9 mouse cellular contexts compared by ENCODE assay signal in the genomic region with DNA sequence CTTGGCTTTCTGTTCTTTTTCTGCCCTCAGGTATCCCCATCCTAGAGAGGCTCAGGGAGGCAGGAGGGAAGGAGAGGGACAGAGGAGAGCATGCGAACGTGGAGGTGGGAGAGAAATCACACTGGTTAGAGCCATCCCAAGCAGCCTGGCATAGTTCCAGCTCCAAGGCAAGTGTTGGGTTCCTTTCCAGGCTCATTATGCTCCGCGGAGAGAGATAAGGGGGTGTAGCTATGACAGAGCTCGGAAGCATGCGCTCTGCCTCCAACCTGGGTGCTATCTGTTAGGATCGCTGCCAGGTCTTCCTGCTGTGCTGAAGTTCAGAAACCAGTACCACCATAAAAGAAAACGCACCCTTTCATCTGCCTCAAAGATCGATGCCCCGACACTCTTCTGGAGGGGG. TPM values are rescaled to one million over a fixed set of nuclear protein-coding genes. Genes with fewer than 3 reads are reported as not detected.
DNase-seq lines count a peak whose midpoint lies in the region; ATAC-seq and TF ChIP-seq lines count a peak whose summit lies in the region.
"Had no signal": no experiment of that assay in that cellular context is flagged by ENCODE, and none has a peak within 500 bp of the region (broad histone marks: within the 10 kb centered on the region; RNA-seq: fewer than 3 reads in every experiment).

No protein-coding gene starts in this region.

- H3K27me3 ChIP-seq in liver, postnatal 0 days (ENCODE audit: insufficient read depth, low read length) = peaks cover 9% of the 10 kb centered on the region; the same call in 1 of the 2 replicates
- H3K27me3 ChIP-seq in liver, embryonic 12.5 days (replicated peaks) = peaks cover 53% of the 10 kb centered on the region
- no peaks in the 10 kb centered on the region for H3K27me3 ChIP-seq in intestine, embryonic 16.5 days (replicated peaks; ENCODE audit: control insufficient read depth, insufficient read depth, low read length)

- WGBS in liver, postnatal 0 days (ENCODE audit: insufficient replicate concordance) = 26% methylated on average over 10 of the region's 10 CpGs
- WGBS in liver, embryonic 12.5 days (ENCODE audit: insufficient replicate concordance) = 41% methylated on average over 10 of the region's 10 CpGs
- WGBS in intestine, embryonic 16.5 days = 24% methylated on average over 10 of the region's 10 CpGs

- peak; percentile 44; the same call in 1 of the 2 replicates for ATAC-seq in liver, postnatal 0 days
- ATAC-seq in liver, embryonic 12.5 days = no peak
- ATAC-seq in intestine, embryonic 16.5 days = peak; percentile 95
- ATAC-seq in megakaryocyte, adult 5-6 weeks (ENCODE audit: poor library complexity, severe bottlenecking) = no peak

- H3K27ac ChIP-seq in liver, postnatal 0 days (ENCODE audit: low read depth) = no peak overlapping the region
- no peak overlapping the region for H3K27ac ChIP-seq in liver, embryonic 12.5 days
- no peak overlapping the region for H3K27ac ChIP-seq in intestine, embryonic 16.5 days (ENCODE audit: low read length)
- H3K27ac ChIP-seq: limb, embryonic 12.5 days had no signal

- no peaks in the 10 kb centered on the region for H3K9me3 ChIP-seq in liver, postnatal 0 days (ENCODE audit: low read length)
- H3K9me3 ChIP-seq in liver, embryonic 12.5 days (replicated peaks) = no peaks in the 10 kb centered on the region
- no peaks in the 10 kb centered on the region for H3K9me3 ChIP-seq in intestine, embryonic 16.5 days (ENCODE audit: control insufficient read depth, low read length)
- H3K9me3 ChIP-seq: limb, embryonic 12.5 days had no signal

- no peak overlapping the region for H3K4me3 ChIP-seq in liver, postnatal 0 days (ENCODE audit: low read depth, low read length)
- H3K4me3 ChIP-seq in liver, embryonic 12.5 days = no peak overlapping the region
- H3K4me3 ChIP-seq in intestine, embryonic 16.5 days (ENCODE audit: low read length) = no peak overlapping the region
- H3K4me3 ChIP-seq: limb, embryonic 12.5 days had no signal

- H3K9ac ChIP-seq in liver, postnatal 0 days (replicated peaks) = no peak overlapping the region
- H3K9ac ChIP-seq in liver, embryonic 12.5 days = no peak overlapping the region
- no peak overlapping the region for H3K9ac ChIP-seq in intestine, embryonic 16.5 days (ENCODE audit: low read depth, low read length)
- H3K9ac ChIP-seq: limb, embryonic 12.5 days had no signal

- TF ChIP-seq CTCF in liver, postnatal 0 days (IDR thresholded peaks at IDR 0.05; ENCODE audit: low read depth) = no peak

- 0 out of 2 replicates have a peak overlapping the region, but pooled peaks have one; percentile 6 for H3K4me2 ChIP-seq in liver, postnatal 0 days (ENCODE audit: low read depth, low read length)
- H3K4me2 ChIP-seq in liver, embryonic 12.5 days = no peak overlapping the region
- H3K4me2 ChIP-seq in intestine, embryonic 16.5 days (ENCODE audit: low read depth, low read length) = peak overlapping the region; percentile 38; the same call in 1 of the 2 replicates
- H3K4me2 ChIP-seq: limb, embryonic 12.5 days had no signal

- no peak for TF ChIP-seq EP300 in liver, postnatal 0 days (IDR thresholded peaks at IDR 0.05; ENCODE audit: low read depth)

- H3K36me3 ChIP-seq in liver, postnatal 0 days (replicated peaks; ENCODE audit: insufficient read depth, low read length) = no peaks in the 10 kb centered on the region
- no peaks in the 10 kb centered on the region for H3K36me3 ChIP-seq in liver, embryonic 12.5 days
- H3K36me3 ChIP-seq in intestine, embryonic 16.5 days (ENCODE audit: control insufficient read depth, insufficient read depth, low read length) = no peaks in the 10 kb centered on the region
- H3K36me3 ChIP-seq: limb, embryonic 12.5 days had no signal

- peak; percentile 33 for DNase-seq in liver, postnatal 0 days
- DNase-seq in heart, adult 9 months (ENCODE audit: low spot score in 2 of 2) = peak; percentile 25 to 49
- peak; percentile 60 for DNase-seq in right cerebral cortex, postnatal 10 days (ENCODE audit: low spot score in 2 of 2)
- no peak for DNase-seq in thymus, postnatal 4 days

- H3K4me1 ChIP-seq in liver, postnatal 0 days (ENCODE audit: insufficient read depth) = peaks cover 12% of the 10 kb centered on the region; the same call in 1 of the 2 replicates
- H3K4me1 ChIP-seq in liver, embryonic 12.5 days = no peaks in the 10 kb centered on the region
- H3K4me1 ChIP-seq in intestine, embryonic 16.5 days (ENCODE audit: control insufficient read depth, insufficient read depth, low read length) = peaks cover 4% of the 10 kb centered on the region; the same call in 1 of the 2 replicates
- H3K4me1 ChIP-seq: limb, embryonic 12.5 days had no signal

RNA-seq across cellular contexts. Expression of a gene that starts 33.7 kb away (rescaled TPM):
- polyA plus RNA-seq in liver, postnatal 0 days (2015; fragmentation: Nextera tagmentation; extraction: Ambion mirVana) = 0.44 and 0.92 TPM in 2 replicates
- 1.0 and 1.2 TPM in 2 replicates for polyA plus RNA-seq in liver, embryonic 12.5 days (2016; fragmentation: Nextera tagmentation; extraction: Ambion mirVana)
- polyA plus RNA-seq in intestine, embryonic 16.5 days (2015; fragmentation: Nextera tagmentation; extraction: Ambion mirVana) = 3.3 and 3.4 TPM in 2 replicates
- not detected in 2 replicates for total RNA-seq in megakaryocyte, adult 5-6 weeks (2015)
- total RNA-seq in megakaryocyte, adult 5-6 weeks (2017) = not detected in 2 replicates
- total RNA-seq: neutrophil, adult 5-6 weeks had no signal

RNA-seq across cellular contexts. Expression of a gene that starts 43.0 kb away (rescaled TPM):
- polyA plus RNA-seq in liver, postnatal 0 days (2015; fragmentation: Nextera tagmentation; extraction: Ambion mirVana) = 4.3 and 4.8 TPM in 2 replicates
- 8.4 and 9.3 TPM in 2 replicates for polyA plus RNA-seq in liver, embryonic 12.5 days (2016; fragmentation: Nextera tagmentation; extraction: Ambion mirVana)
- 5.2 and 5.6 TPM in 2 replicates for polyA plus RNA-seq in intestine, embryonic 16.5 days (2015; fragmentation: Nextera tagmentation; extraction: Ambion mirVana)
- total RNA-seq in megakaryocyte, adult 5-6 weeks (2015) = 0.78 and 1.9 TPM in 2 replicates
- total RNA-seq in megakaryocyte, adult 5-6 weeks (2017) = 1.1 and 5.7 TPM in 2 replicates

Comparison
In these comparisons a context has a peak if more than half of its experiments do, and no peak if none do; other contexts are left out.
1. ATAC-seq: peak in liver, postnatal 0 days (single experiment) and intestine, embryonic 16.5 days (single experiment); none in liver, embryonic 12.5 days (single experiment) and megakaryocyte, adult 5-6 weeks (single experiment).